Mouse (Mus musculus): Measurements from ENCODE around the gene Ankrd66.
"Not testable (repeated sequence)": the region's sequence is repeated elsewhere in the genome, so short reads cannot be mapped to it uniquely, and the experiment has no call there.

Gene Ankrd66

GRCm38 (mm10) chr17:43543539-43543938 is at the start of gene Ankrd66:
TSS of gene Ankrd66 (minus strand) at chr17:43543639.
- DNase-seq = no peak

- no peak for DNase-seq
These were observed 49.2 kb upstream of the Ankrd66 start for GRCm38 (mm10) chr17:43592296-43593291.

- DNase-seq = no peak
These were observed 47.1 kb upstream of the Ankrd66 start for GRCm38 (mm10) chr17:43590531-43590930.

- DNase-seq = no peak
These were observed 46.3 kb upstream of the Ankrd66 start for GRCm38 (mm10) chr17:43589750-43590149.

GRCm38 (mm10) chr17:43587278-43587677 is 43.8 kb upstream of the Ankrd66 start:
- DNase-seq = no peak

GRCm38 (mm10) chr17:43584771-43585170 is 41.3 kb upstream of the Ankrd66 start:
- no peak for DNase-seq

GRCm38 (mm10) chr17:43581012-43581467 is 37.6 kb upstream of the Ankrd66 start:
- DNase-seq = peak; percentile 3

GRCm38 (mm10) chr17:43580456-43580855 is 37.0 kb upstream of the Ankrd66 start:
- DNase-seq = no peak

- DNase-seq = no peak
These were observed 30.2 kb upstream of the Ankrd66 start for GRCm38 (mm10) chr17:43573624-43574073.

GRCm38 (mm10) chr17:43569287-43569686 is 25.8 kb upstream of the Ankrd66 start:
- no peak for DNase-seq

GRCm38 (mm10) chr17:43567992-43568888 is 24.8 kb upstream of the Ankrd66 start, which contains the start of gene Pla2g7:
TSS of gene Pla2g7 (plus strand) at chr17:43568098.
- DNase-seq = peak; percentile 48

- DNase-seq = no peak
These were observed 24.2 kb upstream of the Ankrd66 start for GRCm38 (mm10) chr17:43567593-43567991.

- no peak for DNase-seq
These were observed 20.0 kb upstream of the Ankrd66 start for GRCm38 (mm10) chr17:43563192-43563987.

GRCm38 (mm10) chr17:43558678-43559077 is 15.2 kb upstream of the Ankrd66 start:
- DNase-seq = no peak

GRCm38 (mm10) chr17:43557541-43558090 is 14.2 kb upstream of the Ankrd66 start:
- DNase-seq = peak; percentile 38

GRCm38 (mm10) chr17:43557104-43557503 is 13.7 kb upstream of the Ankrd66 start:
- DNase-seq = no peak

- no peak for DNase-seq
These were observed 11.3 kb upstream of the Ankrd66 start for GRCm38 (mm10) chr17:43554516-43555403.

GRCm38 (mm10) chr17:43551122-43551630 is 7.7 kb upstream of the Ankrd66 start:
- no peak for DNase-seq

- DNase-seq = no peak
These were observed 601 bp upstream of the Ankrd66 start for GRCm38 (mm10) chr17:43544040-43544439.

GRCm38 (mm10) chr17:43538767-43539166 is 4.7 kb downstream of the Ankrd66 start:
- DNase-seq = no peak

GRCm38 (mm10) chr17:43536841-43537240 is 6.6 kb downstream of the Ankrd66 start:
- not testable (repeated sequence) for DNase-seq

All from right cerebral cortex, postnatal 4 days (tissue).